Mouse (Mus musculus) lung, embryonic 16.5 days (tissue): Measurements from ENCODE around the gene Brms1. TPM values are rescaled to one million over a fixed set of nuclear protein-coding genes. Genes with fewer than 3 reads are reported as not detected.

Experiments used
- ATAC-seq: fragments of 200-750 bp; cut with Nextera tagmentation; 2 replicates; pipeline ENCODE4 v1.8.0; 2017; ENCODE audit warnings: low read depth, mild to moderate bottlenecking, moderate library complexity
- H3K27ac ChIP-seq: fragments of 300-500 bp; sonication (generic); 2 replicates; pipeline ENCODE4 v1.5.1; 2014; ENCODE audit warnings: mild to moderate bottlenecking, control low read depth, low read length
- H3K27me3 ChIP-seq: fragments of 300-500 bp; sonication (generic); 2 replicates; pipeline ENCODE4 v1.6.1; 2014; ENCODE audit warnings: low read depth, low read length, mixed read lengths; ENCODE audit not compliant: control insufficient read depth, insufficient read depth
- H3K36me3 ChIP-seq: fragments of 300-500 bp; sonication (generic); 2 replicates; pipeline ENCODE4 v1.6.1; 2014; ENCODE audit warnings: low read length; ENCODE audit not compliant: control insufficient read depth, insufficient read depth
- H3K4me1 ChIP-seq: fragments of 300-500 bp; sonication (generic); replicated peaks from 2 replicates; pipeline ENCODE4 v1.6.1; 2014; ENCODE audit warnings: low read length, mixed read lengths; ENCODE audit not compliant: control insufficient read depth, insufficient read depth
- H3K4me2 ChIP-seq: fragments of 300-500 bp; sonication (generic); 2 replicates; pipeline ENCODE4 v1.6.1; 2014; ENCODE audit warnings: low read depth, low read length, control low read depth
- H3K4me3 ChIP-seq: fragments of 300-500 bp; sonication (generic); 2 replicates; pipeline ENCODE4 v1.5.1; 2014; ENCODE audit warnings: mild to moderate bottlenecking, low read length, control low read depth
- H3K9ac ChIP-seq: fragments of 300-500 bp; sonication (generic); 2 replicates; pipeline ENCODE4 v1.6.1; 2014; ENCODE audit warnings: low read length, control low read depth
- H3K9me3 ChIP-seq: fragments of 300-500 bp; sonication (generic); 2 replicates; pipeline ENCODE4 v1.6.1; 2016; ENCODE audit warnings: low read length; ENCODE audit not compliant: control insufficient read depth
- WGBS: fragments of 180-500 bp; shearing (Covaris S2); extraction: QIAGEN DNeasy Blood & Tissue Kit; methylation state at CpG from one replicate; pipeline ENCODE4 v1.1.7; 2014; 5-methylcytosine and 5-hydroxymethylcytosine counted together
- polyA plus RNA-seq: library from polyadenylated mRNA; unstranded; fragments of >200 nt; fragmentation: Nextera tagmentation; extraction: Ambion mirVana; gene quantifications from 2 replicates; pipeline ENCODE4 v1.2.1, GENCODE M21; 2015

Gene Brms1
- polyA plus RNA-seq, 1 experiment from 2014 or later, result 41.6 TPM

- WGBS, result 65% methylated on average over 5 of the region's 5 CpGs
- H3K4me2 ChIP-seq, result peak overlapping the region; percentile 83
- peaks cover 28% of the 10 kb centered on the region for H3K4me1 ChIP-seq
- H3K27ac ChIP-seq, result peak overlapping the region; percentile 20; the same call in 1 of the 2 replicates
- H3K27me3 ChIP-seq, result peaks cover 19% of the 10 kb centered on the region
- peak overlapping the region; percentile 48 for H3K9ac ChIP-seq
- H3K9me3 ChIP-seq, result no peaks in the 10 kb centered on the region
- no peak for ATAC-seq
- no peaks in the 10 kb centered on the region for H3K36me3 ChIP-seq
- H3K4me3 ChIP-seq, result peak overlapping the region; percentile 62
Measured at GRCm38 (mm10) chr19:5069486-5069885, 28.3 kb downstream of the Brms1 start.

GRCm38 (mm10) chr19:5069978-5070377 is 28.8 kb downstream of the Brms1 start:
- peak overlapping the region; percentile 48 for H3K9ac ChIP-seq

DNA sequence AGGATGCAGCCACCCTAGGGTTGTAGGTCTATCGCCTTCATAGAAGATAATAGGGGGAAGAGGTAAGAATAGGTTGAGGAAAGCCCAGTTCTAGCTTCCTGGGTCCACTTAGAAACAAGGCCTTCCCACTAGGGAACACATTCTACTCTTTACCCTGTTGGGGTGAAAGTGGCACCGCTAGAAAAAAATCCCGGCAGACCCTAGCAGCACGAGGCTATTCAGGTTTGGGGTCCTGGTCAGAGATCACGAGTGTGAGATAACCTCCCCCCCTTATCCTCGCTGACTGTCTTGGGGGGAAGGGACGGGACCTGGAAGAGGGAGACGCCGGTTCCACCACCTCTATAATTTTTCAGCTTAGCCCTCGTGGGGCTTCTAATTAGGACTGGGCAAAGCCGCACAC is 29.9 kb downstream of the Brms1 start:
- Histone ChIP-seq H3K9ac (peak overlapping the region; percentile 48), H3K36me3 (no peaks in the 10 kb centered on the region), H3K4me3 (peak overlapping the region; percentile 62), H3K4me1 (peaks cover 21% of the 10 kb centered on the region), H3K9me3 (no peaks in the 10 kb centered on the region), H3K4me2 (peak overlapping the region; percentile 83), H3K27ac (peak overlapping the region; percentile 83), H3K27me3 (peaks cover 24% of the 10 kb centered on the region)
- no peak for ATAC-seq
- WGBS, result 7% methylated on average over 11 of the region's 11 CpGs

More at GRCm38 (mm10) chr19:5069978-5070377, 28.8 kb downstream of the Brms1 start:
- Histone ChIP-seq H3K4me2 (peak overlapping the region; percentile 83), H3K27ac (peak overlapping the region; percentile 20; the same call in 1 of the 2 replicates), H3K27me3 (peaks cover 19% of the 10 kb centered on the region), H3K36me3 (no peaks in the 10 kb centered on the region), H3K4me3 (peak overlapping the region; percentile 62), H3K4me1 (peaks cover 26% of the 10 kb centered on the region), H3K9me3 (no peaks in the 10 kb centered on the region)
- 62% methylated on average over 7 of the region's 7 CpGs for WGBS
- ATAC-seq, result no peak

GRCm38 (mm10) chr19:5071545-5072369 is 30.6 kb downstream of the Brms1 start:
- peak; percentile 86 for ATAC-seq
- WGBS, result under 1% methylated on average over 39 of the region's 40 CpGs
- Histone ChIP-seq H3K9me3 (no peaks in the 10 kb centered on the region), H3K4me1 (peaks cover 21% of the 10 kb centered on the region), H3K4me2 (peak overlapping the region; percentile 83), H3K4me3 (peak overlapping the region; percentile 62), H3K9ac (peak overlapping the region; percentile 48), H3K27ac (peak overlapping the region; percentile 83), H3K36me3 (no peaks in the 10 kb centered on the region), H3K27me3 (peaks cover 24% of the 10 kb centered on the region)

- no peaks in the 10 kb centered on the region for H3K36me3 ChIP-seq
- peak overlapping the region; percentile 62 for H3K4me3 ChIP-seq
- H3K9me3 ChIP-seq, result no peaks in the 10 kb centered on the region
- peak; percentile 7 for ATAC-seq
- H3K27ac ChIP-seq, result peak overlapping the region; percentile 83
- WGBS, result 2% methylated on average over 20 of the region's 20 CpGs
- peaks cover 24% of the 10 kb centered on the region for H3K27me3 ChIP-seq
- peaks cover 14% of the 10 kb centered on the region for H3K4me1 ChIP-seq
- peak overlapping the region; percentile 83 for H3K4me2 ChIP-seq
- peak overlapping the region; percentile 48 for H3K9ac ChIP-seq
Measured at GRCm38 (mm10) chr19:5072389-5073019, 31.4 kb downstream of the Brms1 start.

- WGBS, result under 1% methylated on average over 15 of the region's 15 CpGs
- Histone ChIP-seq H3K9ac (no peak overlapping the region), H3K36me3 (no peaks in the 10 kb centered on the region), H3K4me1 (peaks cover 9% of the 10 kb centered on the region), H3K9me3 (no peaks in the 10 kb centered on the region), H3K4me2 (peak overlapping the region; percentile 83), H3K4me3 (peak overlapping the region; percentile 62), H3K27me3 (peaks cover 21% of the 10 kb centered on the region), H3K27ac (no peak overlapping the region; the same call in 1 of the 2 replicates)
- ATAC-seq, result peak; percentile 19; the same call in 1 of the 2 replicates
Measured at GRCm38 (mm10) chr19:5073028-5073427, 31.9 kb downstream of the Brms1 start.

DNA sequence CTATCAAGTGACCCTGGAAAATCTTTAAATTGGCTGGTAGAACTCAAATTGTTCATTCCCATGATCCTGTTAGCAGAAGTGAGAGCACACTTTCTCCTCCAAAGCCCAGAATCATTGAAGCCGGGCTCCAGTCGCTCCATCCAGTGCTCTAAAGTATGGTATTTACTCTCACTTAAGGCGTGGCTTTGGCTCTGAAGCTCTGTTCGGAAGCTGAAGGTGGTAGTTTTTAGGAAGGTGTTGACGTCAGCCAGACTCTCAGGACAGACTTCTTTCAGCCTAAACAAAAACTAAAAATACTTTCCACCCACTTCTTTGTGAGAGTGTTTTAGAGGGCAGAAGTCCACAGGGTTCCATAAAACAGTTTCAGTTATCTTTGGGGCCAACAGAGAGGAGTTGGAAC is 32.4 kb downstream of the Brms1 start:
- H3K9me3 ChIP-seq, result no peaks in the 10 kb centered on the region

DNA sequence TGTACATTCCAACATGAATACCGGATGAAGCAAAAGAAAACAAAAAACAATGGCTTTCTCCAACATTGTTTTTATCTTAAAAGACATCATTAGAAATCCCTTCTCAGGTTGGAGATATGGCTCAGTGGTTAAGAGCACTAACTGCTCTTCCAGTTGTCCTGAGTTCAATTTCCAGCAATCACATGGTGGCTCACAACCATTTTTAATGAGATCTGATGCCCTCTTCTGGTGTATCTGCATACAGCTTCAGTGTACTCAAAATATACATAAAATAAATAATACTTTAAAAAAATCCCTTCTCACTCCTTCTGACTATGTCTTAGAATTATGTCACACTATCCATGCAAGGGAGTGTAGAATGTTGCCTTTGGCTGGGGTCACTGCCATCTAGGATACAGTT is 38.1 kb downstream of the Brms1 start:
- Histone ChIP-seq H3K4me1 (no peaks in the 10 kb centered on the region), H3K27ac (no peak overlapping the region), H3K9ac (no peak overlapping the region), H3K9me3 (no peaks in the 10 kb centered on the region), H3K4me2 (no peak overlapping the region), H3K4me3 (no peak overlapping the region), H3K27me3 (peaks cover 40% of the 10 kb centered on the region), H3K36me3 (no peaks in the 10 kb centered on the region)
- no peak for ATAC-seq
- WGBS, result 88% methylated on average over 1 of the region's 1 CpGs

More for the DNA sequence above, 32.4 kb downstream of the Brms1 start:
- no peak overlapping the region for H3K9ac ChIP-seq
- H3K4me3 ChIP-seq, result no peak overlapping the region
- H3K4me1 ChIP-seq, result peaks cover 7% of the 10 kb centered on the region
- H3K27ac ChIP-seq, result no peak overlapping the region
- H3K27me3 ChIP-seq, result peaks cover 18% of the 10 kb centered on the region
- H3K36me3 ChIP-seq, result no peaks in the 10 kb centered on the region
- WGBS, result 15% methylated on average over 5 of the region's 5 CpGs
- H3K4me2 ChIP-seq, result 0 out of 2 replicates have a peak overlapping the region, but pooled peaks have one; percentile 83
- no peak for ATAC-seq

DNA sequence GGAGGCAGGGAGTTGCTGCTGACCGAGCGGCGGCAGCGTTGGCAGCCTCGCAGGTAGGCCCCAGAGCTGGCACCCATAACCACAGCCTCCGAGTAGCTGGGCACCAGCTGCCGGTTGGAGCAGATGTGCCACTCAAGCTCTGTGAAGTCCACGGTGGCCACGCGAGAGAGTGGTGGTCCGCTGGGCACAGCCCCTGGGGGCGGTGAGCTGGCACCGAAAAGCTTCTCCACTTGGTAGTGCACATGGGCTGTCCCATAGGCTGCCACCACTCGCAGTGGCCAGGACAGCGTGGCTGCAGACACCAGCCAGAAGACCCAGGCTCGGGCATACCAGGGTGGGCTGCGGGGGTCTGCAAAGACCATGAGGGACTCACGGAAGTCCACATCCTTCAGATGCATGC is 40.9 kb downstream of the Brms1 start:
- no peak for ATAC-seq
- H3K4me3 ChIP-seq, result no peak overlapping the region
- H3K27me3 ChIP-seq, result peaks cover 56% of the 10 kb centered on the region
- H3K4me1 ChIP-seq, result peaks cover 3% of the 10 kb centered on the region; the same call in 1 of the 2 replicates
- H3K9ac ChIP-seq, result no peak overlapping the region
- no peaks in the 10 kb centered on the region for H3K36me3 ChIP-seq
- H3K27ac ChIP-seq, result no peak overlapping the region
- 59% methylated on average over 18 of the region's 18 CpGs for WGBS
- no peak overlapping the region for H3K4me2 ChIP-seq
- no peaks in the 10 kb centered on the region for H3K9me3 ChIP-seq
